Mouse (Mus musculus) left cerebral cortex, postnatal 14 days (tissue): ENCODE measurements at regions not wholly inside any gene's neighbourhood (a gene's known extent, or its start where the extent isn't known, plus 50 kb on each side); places are given as distances from the start of the nearest gene placed in this dataset.

Experiments used
- DNase-seq, 2 experiments: peaks; one replicate each; pipeline ENCODE4 v3.0.0; 2021 to 2022; ENCODE audit warnings: low spot score in 2 of 2, mixed read lengths in 1 of 2
- intact Hi-C: fragments of 180-260 bp; cut with DNase I; formaldehyde crosslinking; loops from one replicate; pipeline ENCODE4 v1.15.1; 2025

- intact Hi-C loops, result no loop called here
- DNase-seq, result no peak
Observed at GRCm38 (mm10) chr3:60407906-60408305, 64.7 kb upstream of the Mbnl1 start.

- intact Hi-C loops, result no loop called here
- DNase-seq, result peak in 1 of 2 experiments; percentile 6
Observed at GRCm38 (mm10) chr3:60408553-60409282, 63.9 kb upstream of the Mbnl1 start.

- DNase-seq, result no peak
- intact Hi-C loops, result no loop called here
Observed at GRCm38 (mm10) chr3:60409283-60409633, 63.4 kb upstream of the Mbnl1 start.

- intact Hi-C loops, result no loop called here
- DNase-seq, result no peak
Observed at GRCm38 (mm10) chr3:60411746-60412145, 60.9 kb upstream of the Mbnl1 start.

- no peak for DNase-seq
- intact Hi-C loops, result no loop called here
Observed at GRCm38 (mm10) chr3:60412206-60412605, 60.4 kb upstream of the Mbnl1 start.

- intact Hi-C loops, result no loop called here
- no peak for DNase-seq
Observed at GRCm38 (mm10) chr3:60413749-60414148, 58.9 kb upstream of the Mbnl1 start.

GRCm38 (mm10) chr3:60417001-60417400, 55.6 kb upstream of the Mbnl1 start:
- intact Hi-C loops, result no loop called here
- no peak for DNase-seq

GRCm38 (mm10) chr3:60418652-60419051, 54.0 kb upstream of the Mbnl1 start:
- no peak for DNase-seq
- intact Hi-C loops, result no loop called here

- DNase-seq, result no peak
- intact Hi-C loops, result no loop called here
Observed at GRCm38 (mm10) chr3:60419216-60419615, 53.4 kb upstream of the Mbnl1 start.
